Mouse (Mus musculus): ENCODE measurements around the gene Hspb9. TPM values are rescaled to one million over a fixed set of nuclear protein-coding genes. Genes with fewer than 3 reads are reported as not detected.

Hspb9 gene
- total and polyA plus RNA-seq, 3 experiments: 0.73 to 2.1 TPM; not detected in 1

DNA sequence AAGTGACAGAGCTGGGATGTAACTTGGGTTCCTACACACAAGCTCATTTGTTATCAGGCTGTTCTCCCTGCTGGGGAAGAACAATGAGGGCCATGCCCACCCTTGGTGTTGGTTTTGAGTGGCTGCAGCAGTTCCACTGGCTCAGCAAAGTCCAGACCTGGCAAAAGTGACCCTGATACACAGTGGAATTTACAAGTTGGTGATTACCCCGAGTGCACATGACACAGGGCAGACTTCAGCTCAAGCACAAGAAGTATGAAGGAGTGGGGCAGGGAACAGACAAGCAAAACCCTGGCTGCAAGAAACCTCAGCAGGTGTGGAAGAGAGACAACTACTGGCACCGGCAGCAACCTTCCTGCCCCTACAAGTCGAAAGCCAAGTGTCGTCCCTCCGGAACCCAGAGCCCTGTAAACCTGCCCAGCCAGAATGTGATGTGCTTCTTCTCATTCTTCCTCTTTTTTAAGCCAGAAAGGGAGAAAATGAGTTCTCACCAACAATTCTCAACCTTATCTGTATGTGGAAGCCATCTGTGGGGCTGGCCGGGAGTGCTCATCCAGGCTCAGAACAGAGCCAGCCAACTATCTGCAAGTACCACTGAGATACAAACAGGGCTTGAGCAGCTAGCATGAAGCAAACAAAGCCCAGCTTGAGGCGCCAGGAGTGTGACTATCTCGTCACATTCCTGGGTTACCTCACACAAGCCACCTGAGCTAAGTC is 8.3 kb downstream of the Hspb9 start (continued):
- TF ChIP-seq E2F4 (IDR thresholded peaks at IDR 0.05; ENCODE audit: borderline replicate concordance, low read depth, low read length) (no peak), EP300 (IDR thresholded peaks at IDR 0.05; ENCODE audit: low read depth in 1 of 2, low read length in 2 of 2) (peak; percentile 85 to 87), ETS1 (IDR thresholded peaks at IDR 0.05; ENCODE audit: low read depth, low read length) (peak; percentile 99), MAFK (IDR thresholded peaks at IDR 0.05; ENCODE audit: borderline replicate concordance, low read depth, low read length) (no peak; the same call in 1 of the 2 replicates), CHD2 (IDR thresholded peaks at IDR 0.05; ENCODE audit: low read length) (no peak; the same call in 1 of the 2 replicates), HCFC1 (IDR thresholded peaks at IDR 0.05; ENCODE audit: low read depth, low read length) (peak; percentile 66; the same call in 1 of the 2 replicates), RAD21 (IDR thresholded peaks at IDR 0.05; ENCODE audit: low read depth, low read length) (no peak), SIN3A (IDR thresholded peaks at IDR 0.05; ENCODE audit: low read length) (peak; percentile 92), CTCF (IDR thresholded peaks at IDR 0.05 in 2 of 3, conservative IDR thresholded peaks at IDR 0.05 in 1 of 3; ENCODE audit: control insufficient read depth in 1 of 3, insufficient read depth in 1 of 3, low read depth in 2 of 3, low read length in 3 of 3, poor library complexity in 1 of 3, severe bottlenecking in 1 of 3) (no peak), RCOR1 (IDR thresholded peaks at IDR 0.05; ENCODE audit: low read depth, low read length) (peak; percentile 77), MAZ (IDR thresholded peaks at IDR 0.05; ENCODE audit: low read depth, low read length) (peak; percentile 76), TCF12 (IDR thresholded peaks at IDR 0.05; ENCODE audit: low read depth, low read length) (peak; percentile 84), KAT2A (conservative IDR thresholded peaks at IDR 0.05; ENCODE audit: low read depth, low read length) (peak; percentile 27; the same call in 1 of the 2 replicates), CHD1 (IDR thresholded peaks at IDR 0.05; ENCODE audit: low read depth, low read length) (no peak)

DNA sequence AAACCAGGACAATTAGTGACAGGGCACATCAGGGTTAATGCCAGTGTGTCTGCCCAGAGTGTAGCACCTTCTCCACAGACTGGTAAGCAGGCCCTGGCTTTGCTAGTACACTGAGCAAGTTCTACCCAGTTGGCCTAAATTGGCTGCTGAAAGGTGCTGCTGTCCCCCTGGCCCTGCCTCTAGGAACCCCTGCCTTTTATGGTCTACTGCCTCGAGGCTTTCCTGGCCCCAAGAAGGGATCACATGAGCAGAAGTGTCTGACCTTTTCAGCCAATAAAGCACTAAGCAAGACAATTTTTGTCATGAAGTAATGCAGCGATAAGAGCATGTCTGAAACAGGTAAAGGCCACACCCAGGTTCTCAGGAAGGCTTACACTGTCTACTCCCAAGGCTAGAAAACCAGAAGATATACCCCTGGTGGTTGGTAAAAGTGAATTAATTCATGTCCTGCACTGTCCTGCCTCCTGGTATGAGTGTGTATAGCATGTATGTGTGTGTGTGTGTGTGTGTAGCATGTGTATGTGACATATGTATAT is 8.9 kb downstream of the Hspb9 start:
- peaks cover 18 to 62% of the 10 kb centered on the region in 2 experiments for H3K36me3 ChIP-seq (ENCODE audit: control insufficient read depth in 1 of 2, insufficient read depth in 2 of 2, low read length in 2 of 2)

DNA sequence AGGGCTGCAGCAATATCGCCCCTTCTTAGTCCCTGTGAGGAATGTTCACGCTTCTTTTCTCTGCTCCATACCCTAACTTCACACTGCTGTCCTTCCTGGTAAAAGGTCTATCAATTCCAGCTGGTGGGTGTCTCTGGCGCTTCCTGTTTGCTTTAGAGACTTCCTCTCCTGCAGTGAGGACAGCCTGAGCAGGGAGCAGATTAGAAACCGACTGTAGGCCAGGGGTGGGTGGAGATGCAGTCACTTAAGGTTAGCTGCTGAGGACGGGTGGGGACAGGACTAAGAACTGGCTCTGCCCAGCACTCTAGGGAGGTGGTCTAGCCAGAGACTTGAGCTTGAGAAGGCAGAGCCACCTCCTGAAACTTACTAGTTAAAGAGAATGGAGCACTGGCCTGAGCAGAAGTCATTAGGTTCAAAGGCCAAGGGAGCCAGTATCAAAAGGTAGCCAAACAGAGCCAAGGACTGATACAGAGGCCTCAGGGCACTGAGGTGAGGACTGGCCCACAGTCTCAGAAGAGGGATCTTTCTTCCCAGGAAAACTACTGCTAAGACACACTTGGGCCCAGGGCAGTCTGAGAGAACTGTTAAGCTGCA is 11.4 kb downstream of the Hspb9 start:
- Histone ChIP-seq H3K9ac (ENCODE audit: control insufficient read depth, low read depth, low read length, poor library complexity, severe bottlenecking) (peak overlapping the region; percentile 33), H3K27ac (ENCODE audit: control insufficient read depth, low read depth, low read length) (peak overlapping the region; percentile 65), H3K4me1 (ENCODE audit: control insufficient read depth in 1 of 2, insufficient read depth in 2 of 2, low read length in 2 of 2) (peaks cover 42 to 53% of the 10 kb centered on the region in 2 experiments), H3K79me2 (ENCODE audit: control insufficient read depth, insufficient read depth, low read length, poor library complexity) (peaks cover 74% of the 10 kb centered on the region), H3K36me3 (ENCODE audit: control insufficient read depth in 1 of 2, insufficient read depth in 2 of 2, low read length in 2 of 2) (peaks cover 18 to 63% of the 10 kb centered on the region in 2 experiments), H3K9me3 (replicated peaks; ENCODE audit: insufficient read depth, low read length) (no peaks in the 10 kb centered on the region), H3K4me3 (ENCODE audit: control insufficient read depth in 1 of 2, insufficient read depth in 1 of 2, low read depth in 2 of 2, low read length in 2 of 2) (no peak overlapping the region), H3K27me3 (ENCODE audit: control insufficient read depth in 1 of 2, insufficient read depth in 2 of 2, low read length in 2 of 2) (no peaks in the 10 kb centered on the region)
- peak; percentile 85 for DNase-seq (ENCODE audit: low read depth, low spot score)
- TF ChIP-seq USF1 (IDR thresholded peaks at IDR 0.05; ENCODE audit: low read depth, low read length) (no peak), KAT2A (conservative IDR thresholded peaks at IDR 0.05; ENCODE audit: low read depth, low read length) (no peak), MYC (IDR thresholded peaks at IDR 0.05; ENCODE audit: low read depth, low read length) (no peak), ELF1 (IDR thresholded peaks at IDR 0.05; ENCODE audit: low read depth, low read length) (peak; percentile 86), ZKSCAN1 (IDR thresholded peaks at IDR 0.05; ENCODE audit: low read depth, low read length) (no peak), UBTF (IDR thresholded peaks at IDR 0.05; ENCODE audit: borderline replicate concordance, insufficient read depth, low read depth, low read length) (no peak), EP300 (IDR thresholded peaks at IDR 0.05; ENCODE audit: low read depth in 1 of 2, low read length in 2 of 2) (peak; percentile 79), USF2 (IDR thresholded peaks at IDR 0.05; ENCODE audit: borderline replicate concordance in 1 of 2, insufficient read depth in 1 of 2, low read depth in 1 of 2, low read length in 2 of 2) (no peak), ZNF384 (IDR thresholded peaks at IDR 0.05; ENCODE audit: low read depth, low read length) (no peak), CHD2 (IDR thresholded peaks at IDR 0.05; ENCODE audit: low read length) (no peak), ZC3H11A (IDR thresholded peaks at IDR 0.05; ENCODE audit: low read depth, low read length) (no peak), GABPA (IDR thresholded peaks at IDR 0.05; ENCODE audit: low read depth, low read length) (no peak), SIN3A (IDR thresholded peaks at IDR 0.05; ENCODE audit: low read length) (peak; percentile 92), RAD21 (IDR thresholded peaks at IDR 0.05; ENCODE audit: low read depth, low read length) (no peak), CTCF (IDR thresholded peaks at IDR 0.05 in 2 of 3, conservative IDR thresholded peaks at IDR 0.05 in 1 of 3; ENCODE audit: control insufficient read depth in 1 of 3, insufficient read depth in 1 of 3, low read depth in 2 of 3, low read length in 3 of 3, poor library complexity in 1 of 3, severe bottlenecking in 1 of 3) (no peak), MAFK (IDR thresholded peaks at IDR 0.05; ENCODE audit: borderline replicate concordance, low read depth, low read length) (no peak)

More for the DNA sequence above, 8.9 kb downstream of the Hspb9 start:
- Histone ChIP-seq H3K27me3 (ENCODE audit: control insufficient read depth in 1 of 2, insufficient read depth in 2 of 2, low read length in 2 of 2) (no peaks in the 10 kb centered on the region), H3K27ac (ENCODE audit: control insufficient read depth, low read depth, low read length) (peak overlapping the region; percentile 87), H3K79me2 (ENCODE audit: control insufficient read depth, insufficient read depth, low read length, poor library complexity) (peaks cover 57% of the 10 kb centered on the region), H3K4me3 (ENCODE audit: control insufficient read depth in 1 of 2, insufficient read depth in 1 of 2, low read depth in 2 of 2, low read length in 2 of 2) (no peak overlapping the region), H3K9me3 (replicated peaks; ENCODE audit: insufficient read depth, low read length) (no peaks in the 10 kb centered on the region), H3K4me1 (ENCODE audit: control insufficient read depth in 1 of 2, insufficient read depth in 2 of 2, low read length in 2 of 2) (peaks cover 42 to 55% of the 10 kb centered on the region in 2 experiments), H3K9ac (ENCODE audit: control insufficient read depth, low read depth, low read length, poor library complexity, severe bottlenecking) (peak overlapping the region; percentile 32)
- no peak for TF ChIP-seq CHD2 (IDR thresholded peaks at IDR 0.05; ENCODE audit: low read length)
- TF ChIP-seq USF1 (IDR thresholded peaks at IDR 0.05; ENCODE audit: low read depth, low read length): 0 out of 2 replicates have a peak, but pooled peaks have one; percentile 23
- DNase-seq (ENCODE audit: low read depth, low spot score): no peak
